Mouse (Mus musculus) urinary bladder, adult 2 months (tissue): ENCODE data around the gene Mrpl23. TPM values are rescaled to one million over a fixed set of nuclear protein-coding genes. Genes with fewer than 3 reads are reported as not detected.

ENCODE experiments used
- DNase-seq: peaks from one replicate; pipeline ENCODE4 v3.0.0; 2022; ENCODE audit warnings: low spot score
- polyA plus RNA-seq: library from polyadenylated mRNA; depleted of rRNA; stranded (reverse); fragments of >200 nt; gene quantifications from 2 replicates; pipeline ENCODE4 v1.2.3, GENCODE M21; 2012; rRNA removed

Mrpl23 gene
- 76.2 and 102 TPM in 2 replicates for polyA plus RNA-seq

DNA sequence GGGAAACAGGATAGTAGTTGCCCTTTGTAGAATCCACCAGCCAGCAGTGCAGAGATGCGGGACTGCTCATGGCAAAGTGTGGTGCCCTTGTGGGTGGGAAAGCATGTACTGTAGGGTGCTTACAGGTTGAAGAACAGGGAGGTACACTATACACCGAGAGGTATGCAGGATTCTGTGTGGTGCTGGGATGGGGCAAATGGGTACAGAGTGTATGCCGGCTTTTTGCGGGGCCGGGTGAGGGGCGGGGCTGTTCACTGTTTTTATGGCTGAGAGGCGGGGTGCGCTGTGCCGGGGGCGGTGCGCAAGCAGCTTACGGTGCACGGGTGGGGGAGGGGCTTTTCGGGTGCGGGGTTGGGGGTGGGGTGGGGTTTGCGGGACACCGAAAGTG is at the start of gene Mrpl23:
Mrpl23 (plus strand) TSS at position 16 of the 388 bp plus-strand sequence.
- no peak for DNase-seq

DNA sequence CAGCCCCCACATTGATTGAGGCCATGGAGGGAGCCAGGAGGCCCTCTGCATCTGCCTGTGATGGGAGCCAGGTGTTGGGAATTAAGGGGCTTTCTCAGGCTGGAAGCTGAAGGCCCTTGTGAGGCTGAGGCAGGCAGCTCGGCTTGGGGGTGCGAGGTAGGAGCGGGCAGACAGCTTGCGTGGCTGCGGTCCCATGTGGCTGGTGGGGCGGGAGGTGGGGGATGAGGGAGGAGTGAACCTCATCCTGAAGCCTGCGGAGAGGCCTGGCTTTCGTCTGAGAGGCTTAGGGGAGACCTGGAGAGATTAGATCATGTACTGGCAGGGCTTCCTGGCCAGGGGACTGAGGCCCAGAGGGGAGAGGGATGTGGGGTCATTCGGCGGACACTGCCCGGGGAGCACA is 49.4 kb upstream of the Mrpl23 start:
- no peak for DNase-seq

- DNase-seq: no peak
Observed at GRCm38 (mm10) chr7:142484780-142485179, 47.7 kb upstream of the Mrpl23 start.

DNA sequence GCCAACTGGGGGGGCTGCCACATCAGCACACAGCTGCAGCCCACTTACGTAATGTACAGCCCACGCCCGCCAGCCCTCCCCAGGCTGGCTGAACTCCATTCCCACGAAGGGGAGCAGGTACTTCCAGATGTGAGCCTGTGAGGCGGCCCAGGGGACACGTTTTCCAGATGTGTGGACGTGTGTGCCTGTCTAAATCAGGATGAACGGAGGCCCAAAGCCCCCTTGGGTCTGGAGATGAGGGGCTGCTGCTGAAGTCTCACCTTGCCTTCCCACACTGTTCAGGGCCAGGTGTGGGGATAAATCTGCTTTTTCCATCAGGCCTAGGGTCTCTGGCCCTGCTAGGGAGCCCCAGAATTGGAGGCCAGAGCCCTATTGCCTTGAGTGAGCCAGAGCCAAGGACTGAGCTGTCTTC is 45.7 kb upstream of the Mrpl23 start:
- DNase-seq: no peak

- no peak for DNase-seq
Observed at GRCm38 (mm10) chr7:142487341-142487859, 45.1 kb upstream of the Mrpl23 start.

GRCm38 (mm10) chr7:142488053-142488452 is 44.4 kb upstream of the Mrpl23 start:
- DNase-seq: no peak

DNA sequence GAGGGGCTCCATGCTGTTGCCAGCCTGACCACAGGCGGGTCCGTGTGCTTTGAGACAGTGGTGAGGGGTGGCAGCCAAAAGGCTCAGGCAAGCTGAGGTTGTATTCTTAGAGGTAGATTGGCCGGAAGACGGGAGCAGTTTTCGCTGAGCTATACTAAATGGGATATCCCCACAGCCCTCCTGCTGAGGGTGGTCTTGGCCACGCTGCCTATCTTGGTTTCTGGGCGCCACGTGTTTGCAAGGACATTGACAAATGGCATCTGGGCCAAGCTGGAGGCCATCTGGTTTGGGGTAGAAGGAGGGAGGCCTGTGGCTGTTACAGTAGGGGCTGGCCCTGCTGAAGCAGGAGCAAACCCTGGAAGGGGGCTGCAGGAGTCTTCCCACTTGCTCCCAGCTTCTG is 39.0 kb upstream of the Mrpl23 start:
- DNase-seq: no peak

DNA sequence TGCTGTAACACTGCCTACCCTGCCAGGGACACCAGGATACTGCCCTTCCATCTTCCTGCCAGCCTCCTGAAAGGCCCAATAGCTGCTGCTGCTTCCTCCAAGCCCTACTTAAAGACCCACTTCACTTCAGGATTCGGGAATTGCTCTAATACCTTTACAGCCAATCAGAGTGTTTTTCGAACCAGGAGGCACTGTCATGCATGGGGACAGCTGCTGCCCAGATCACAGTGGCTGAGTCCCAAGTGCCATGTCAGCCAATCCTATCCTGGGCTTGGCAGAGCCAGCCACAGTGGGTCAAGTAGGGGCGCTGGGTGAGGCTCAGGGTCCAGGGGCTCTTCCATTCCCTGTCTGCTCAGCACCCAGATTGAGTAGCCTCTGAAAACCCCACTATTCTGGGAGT is 36.3 kb upstream of the Mrpl23 start:
- DNase-seq: no peak

GRCm38 (mm10) chr7:142496800-142497199 is 35.7 kb upstream of the Mrpl23 start:
- no peak for DNase-seq

DNA sequence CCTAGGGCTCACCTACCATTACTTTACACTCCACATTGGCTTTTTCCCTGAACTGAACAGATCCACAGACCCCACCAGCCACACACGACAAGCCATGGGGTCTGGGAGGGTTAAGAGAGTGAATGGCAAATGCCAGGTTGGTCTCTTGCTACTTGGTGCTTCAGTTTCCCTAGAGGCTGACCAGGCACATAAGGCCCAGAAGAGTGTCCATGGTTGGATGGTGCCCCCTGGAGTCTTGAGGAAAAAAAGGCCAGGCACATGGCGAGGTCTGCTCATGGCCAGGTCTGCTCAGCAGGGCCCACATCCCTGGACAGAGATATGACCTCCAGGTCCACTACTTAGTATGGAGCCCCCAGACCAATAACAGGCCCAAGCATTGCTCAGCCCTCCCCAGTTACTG is 34.7 kb upstream of the Mrpl23 start:
- DNase-seq: no peak

GRCm38 (mm10) chr7:142498575-142498974 is 33.9 kb upstream of the Mrpl23 start, which contains the start of gene Tnnt3:
TSS of gene Tnnt3 (plus strand) at chr7:142498836.
- DNase-seq: no peak

GRCm38 (mm10) chr7:142499010-142499721 is 33.3 kb upstream of the Mrpl23 start:
- no peak for DNase-seq

GRCm38 (mm10) chr7:142500032-142500431 is 32.5 kb upstream of the Mrpl23 start:
- DNase-seq: no peak

- no peak for DNase-seq
Observed at GRCm38 (mm10) chr7:142503206-142503605, 29.3 kb upstream of the Mrpl23 start.

DNA sequence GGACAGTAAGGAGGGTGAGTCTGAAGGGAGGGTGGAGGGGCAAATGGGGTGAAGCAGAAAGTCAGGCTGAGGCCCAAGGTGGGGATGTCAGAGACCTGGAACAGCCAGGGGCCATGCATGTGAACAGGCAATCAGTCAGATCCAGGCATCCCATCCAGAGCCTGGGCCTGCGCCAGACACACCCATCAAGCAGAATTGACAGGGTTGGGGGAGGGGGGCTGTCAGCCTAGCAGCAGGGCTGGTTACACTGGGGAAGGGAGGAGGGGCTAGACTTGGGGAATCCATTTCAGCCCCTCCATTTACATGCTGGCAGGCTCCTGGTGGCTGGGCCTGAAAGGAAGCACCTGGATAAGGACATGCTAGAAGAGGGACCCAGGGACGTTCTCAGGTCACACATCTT is 26.5 kb upstream of the Mrpl23 start:
- no peak for DNase-seq

- DNase-seq: no peak
Observed at GRCm38 (mm10) chr7:142506501-142506900, 26.0 kb upstream of the Mrpl23 start.

DNA sequence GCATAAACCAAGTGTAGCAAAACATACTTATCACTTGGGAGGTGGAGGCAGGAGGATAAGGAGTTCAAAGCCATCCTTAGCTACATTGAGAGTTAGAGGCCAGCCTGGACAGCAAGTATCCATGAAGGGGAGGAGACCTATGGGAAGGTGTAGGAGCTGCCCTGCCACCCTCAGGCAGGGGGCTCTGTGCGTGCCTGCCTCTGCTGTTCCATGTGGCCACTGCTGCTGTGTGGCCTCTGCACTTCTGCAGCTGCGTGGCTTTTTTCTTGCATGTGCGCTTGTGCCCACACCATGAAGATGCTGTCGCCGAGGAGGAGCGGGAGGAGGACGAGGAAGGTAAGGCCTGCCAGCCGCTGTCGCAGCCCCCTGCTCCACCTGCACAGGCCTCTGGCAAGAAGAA is 25.0 kb upstream of the Mrpl23 start:
- no peak for DNase-seq

- no peak for DNase-seq
Observed at GRCm38 (mm10) chr7:142509518-142509917, 23.0 kb upstream of the Mrpl23 start.

- no peak for DNase-seq
Observed at GRCm38 (mm10) chr7:142510021-142510777, 22.3 kb upstream of the Mrpl23 start.

- DNase-seq: no peak
Observed at GRCm38 (mm10) chr7:142514048-142514447, 18.4 kb upstream of the Mrpl23 start.

- DNase-seq: no peak
Observed at GRCm38 (mm10) chr7:142516221-142516978, 16.1 kb upstream of the Mrpl23 start.

DNA sequence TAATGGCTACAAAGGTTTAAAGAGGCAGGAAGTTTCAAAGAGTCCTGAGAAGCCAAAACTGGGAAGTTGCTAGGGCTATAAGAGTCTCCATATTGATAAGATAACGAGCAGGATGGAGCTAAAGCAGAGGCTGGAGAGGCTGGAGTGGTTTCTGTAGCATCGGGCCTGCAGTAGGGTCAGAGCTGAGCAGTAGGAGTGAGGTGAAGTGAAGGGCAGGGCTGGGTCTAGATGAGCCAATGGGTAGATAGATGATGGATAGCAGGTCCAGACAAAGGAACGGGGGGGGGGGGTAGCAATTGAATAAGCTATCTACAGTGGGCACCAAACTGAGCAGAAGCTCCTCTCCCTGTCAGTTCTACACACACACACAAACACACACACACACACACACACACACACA is 15.0 kb upstream of the Mrpl23 start:
- DNase-seq: no peak
